7 mouse cellular contexts compared by ENCODE assay signal in the genomic region with DNA sequence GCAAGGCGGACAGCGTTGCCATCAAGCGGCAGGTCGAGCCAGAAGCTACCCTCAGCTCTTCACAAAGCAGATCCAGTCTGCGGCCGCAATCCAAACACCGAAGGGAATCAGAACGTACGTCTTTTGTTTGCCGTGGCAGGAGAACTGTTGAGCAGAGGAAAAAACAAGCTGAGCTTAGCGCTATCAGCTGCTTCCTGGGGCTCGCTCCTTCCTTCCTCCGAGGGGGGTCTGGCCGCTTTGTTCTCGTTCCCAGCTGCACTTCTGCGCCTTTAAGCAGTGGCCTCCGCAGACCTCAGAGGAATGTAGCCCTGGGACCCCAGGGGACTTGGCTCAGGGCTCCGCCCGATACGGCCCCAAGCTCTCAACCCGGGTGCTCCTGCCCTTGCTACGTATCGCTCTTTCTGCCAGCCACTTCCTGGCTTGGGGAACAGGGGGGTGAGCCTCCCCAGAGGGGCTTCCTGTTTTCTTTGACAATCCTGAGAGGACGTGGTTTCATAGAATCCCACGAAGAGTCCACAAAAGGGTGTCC. TPM values are rescaled to one million over a fixed set of nuclear protein-coding genes. Genes with fewer than 3 reads are reported as not detected.
A peak's percentile ranks its signal among the peaks of the same experiment; 100 is the strongest.
DNase-seq lines count a peak whose midpoint lies in the region; ATAC-seq and TF ChIP-seq lines count a peak whose summit lies in the region.

No protein-coding gene starts in this region.

- intact Hi-C loops in gastrocnemius, postnatal 14 days (cut with DNase I; ENCODE audit: low total_unique reads), result no loop called here

- peaks cover 12% of the 10 kb centered on the region for H3K4me1 ChIP-seq in hindbrain, postnatal 0 days (ENCODE audit: insufficient read depth, low read length)
- H3K4me1 ChIP-seq in limb, embryonic 12.5 days (replicated peaks), result peaks cover 38% of the 10 kb centered on the region
- peaks cover 18% of the 10 kb centered on the region for H3K4me1 ChIP-seq in midbrain, embryonic 11.5 days (ENCODE audit: control insufficient read depth, insufficient read depth, low read length)

- peak overlapping the region; percentile 74 for H3K4me2 ChIP-seq in hindbrain, postnatal 0 days (ENCODE audit: low read depth, low read length)
- peak overlapping the region; percentile 86 for H3K4me2 ChIP-seq in limb, embryonic 12.5 days
- peak overlapping the region; percentile 71 for H3K4me2 ChIP-seq in midbrain, embryonic 11.5 days

- WGBS in hindbrain, postnatal 0 days, result under 1% methylated on average over 25 of the region's 25 CpGs
- WGBS in limb, embryonic 12.5 days, result 1% methylated on average over 25 of the region's 25 CpGs
- under 1% methylated on average over 25 of the region's 25 CpGs for WGBS in midbrain, embryonic 11.5 days

- H3K4me3 ChIP-seq in hindbrain, postnatal 0 days (ENCODE audit: low read length), result peak overlapping the region; percentile 37
- peak overlapping the region; percentile 46 for H3K4me3 ChIP-seq in limb, embryonic 12.5 days (replicated peaks)
- H3K4me3 ChIP-seq in midbrain, embryonic 11.5 days (ENCODE audit: low read depth, low read length), result peak overlapping the region; percentile 36

- H3K27me3 ChIP-seq in hindbrain, postnatal 0 days (ENCODE audit: insufficient read depth, low read length), result no peaks in the 10 kb centered on the region
- H3K27me3 ChIP-seq in limb, embryonic 12.5 days, result peaks cover 9% of the 10 kb centered on the region; the same call in 1 of the 2 replicates
- H3K27me3 ChIP-seq in midbrain, embryonic 11.5 days (ENCODE audit: control insufficient read depth, insufficient read depth, low read length), result peaks cover 19% of the 10 kb centered on the region

- peak; percentile 72 to 91 for DNase-seq in adrenal gland, adult (ENCODE audit: inconsistent age in 2 of 2, low spot score in 1 of 2)
- DNase-seq in cerebellum, postnatal 10 days, result peak; percentile 62 to 64
- DNase-seq in gastrocnemius, postnatal 14 days, result peak; percentile 66
- peak; percentile 69 for DNase-seq in hindbrain, postnatal 0 days (ENCODE audit: low spot score)
- peak; percentile 95 for DNase-seq in midbrain, embryonic 11.5 days (ENCODE audit: low spot score, missing footprints)
- peak; percentile 55 to 59 for DNase-seq in spleen, adult 18-20 months

- no peaks in the 10 kb centered on the region for H3K9me3 ChIP-seq in hindbrain, postnatal 0 days (ENCODE audit: low read length)
- no peaks in the 10 kb centered on the region for H3K9me3 ChIP-seq in limb, embryonic 12.5 days
- no peaks in the 10 kb centered on the region for H3K9me3 ChIP-seq in midbrain, embryonic 11.5 days (ENCODE audit: control insufficient read depth, low read length)

- peak overlapping the region; percentile 53 for H3K9ac ChIP-seq in hindbrain, postnatal 0 days (replicated peaks; ENCODE audit: low read length)
- peak overlapping the region; percentile 75 for H3K9ac ChIP-seq in limb, embryonic 12.5 days (replicated peaks)
- H3K9ac ChIP-seq in midbrain, embryonic 11.5 days (ENCODE audit: low read length), result peak overlapping the region; percentile 67

- peak; percentile 27; the same call in 1 of the 2 replicates for TF ChIP-seq CTCF in hindbrain, postnatal 0 days (IDR thresholded peaks at IDR 0.05; ENCODE audit: low read depth)

- H3K27ac ChIP-seq in hindbrain, postnatal 0 days, result peak overlapping the region; percentile 79
- H3K27ac ChIP-seq in limb, embryonic 12.5 days, result peak overlapping the region; percentile 67
- no peak overlapping the region for H3K27ac ChIP-seq in midbrain, embryonic 11.5 days (ENCODE audit: low read depth, low read length)

- peak; percentile 68 for ATAC-seq in hindbrain, postnatal 0 days
- peak; percentile 34; the same call in 1 of the 2 replicates for ATAC-seq in limb, embryonic 12.5 days (ENCODE audit: insufficient number of reproducible peaks, insufficient read depth, low FRiP score, low TSS enrichment, low read depth)
- ATAC-seq in midbrain, embryonic 11.5 days (ENCODE audit: low FRiP score), result peak; percentile 71

- no peaks in the 10 kb centered on the region for H3K36me3 ChIP-seq in hindbrain, postnatal 0 days (ENCODE audit: insufficient read depth, low read length)
- H3K36me3 ChIP-seq in limb, embryonic 12.5 days, result no peaks in the 10 kb centered on the region
- no peaks in the 10 kb centered on the region for H3K36me3 ChIP-seq in midbrain, embryonic 11.5 days (ENCODE audit: control insufficient read depth, insufficient read depth, low read length)

RNA-seq across cellular contexts. Expression of gene Rnf7, which starts 40.6 kb away (rescaled TPM):
- total RNA-seq in gastrocnemius, postnatal 14 days (2021), result 10 to 100 TPM; 72.1 to 77.0 TPM
- total RNA-seq in hindbrain, postnatal 0 days (2014; rRNA removed), result 273 and 312 TPM in 2 replicates
- 231 and 241 TPM in 2 replicates for polyA plus RNA-seq in hindbrain, postnatal 0 days (2015; fragmentation: Nextera tagmentation; extraction: Ambion mirVana)
- 241 and 247 TPM in 2 replicates for polyA plus RNA-seq in limb, embryonic 12.5 days (2016; fragmentation: Nextera tagmentation; extraction: Ambion mirVana)
- polyA plus RNA-seq in midbrain, embryonic 11.5 days (2014; fragmentation: Nextera tagmentation; extraction: Ambion mirVana), result 293 and 294 TPM in 2 replicates
